ENCODE assay signal across 9 mouse cellular contexts in genomic region chr3:138515656-138516370, GRCm38 (mm10). TPM values are rescaled to one million over a fixed set of nuclear protein-coding genes. Genes with fewer than 3 reads are reported as not detected.
DNase-seq lines count a peak whose midpoint lies in the region; ATAC-seq and TF ChIP-seq lines count a peak whose summit lies in the region.
"Had no signal": no experiment of that assay in that cellular context is flagged by ENCODE, and none has a peak within 500 bp of the region (broad histone marks: within the 10 kb centered on the region; RNA-seq: fewer than 3 reads in every experiment).

No protein-coding gene starts in this region.

- H3K9me3 ChIP-seq in heart, embryonic 10.5 days, result no peaks in the 10 kb centered on the region
- no peaks in the 10 kb centered on the region for H3K9me3 ChIP-seq in hindbrain, embryonic 16.5 days (ENCODE audit: control insufficient read depth, low read length)
- H3K9me3 ChIP-seq in limb, embryonic 10.5 days (replicated peaks), result no peaks in the 10 kb centered on the region
- H3K9me3 ChIP-seq: embryonic facial prominence, embryonic 13.5 days had no signal

- H3K9ac ChIP-seq in heart, adult 2 months (ENCODE audit: low read depth, low read length), result no peak overlapping the region
- no peak overlapping the region for H3K9ac ChIP-seq in hindbrain, embryonic 16.5 days (ENCODE audit: low read depth, low read length)
- H3K9ac ChIP-seq: embryonic facial prominence, embryonic 13.5 days had no signal

- TF ChIP-seq POLR2A in heart, adult 2 months (IDR thresholded peaks at IDR 0.05; ENCODE audit: insufficient read depth, low read depth, low read length), result no peak

- H3K27ac ChIP-seq in heart, embryonic 10.5 days, result no peak overlapping the region
- no peak overlapping the region for H3K27ac ChIP-seq in heart, adult 2 months
- no peak overlapping the region for H3K27ac ChIP-seq in hindbrain, embryonic 16.5 days (ENCODE audit: low read depth, low read length)
- no peak overlapping the region for H3K27ac ChIP-seq in limb, embryonic 10.5 days
- H3K27ac ChIP-seq: embryonic facial prominence, embryonic 13.5 days had no signal

- WGBS in heart, embryonic 10.5 days, result 66% methylated on average over 10 of the region's 10 CpGs
- 65% methylated on average over 10 of the region's 10 CpGs for WGBS in heart, adult 2 months
- 23% methylated on average over 10 of the region's 10 CpGs for WGBS in hindbrain, embryonic 16.5 days
- WGBS in limb, embryonic 10.5 days, result 78% methylated on average over 10 of the region's 10 CpGs

- H3K4me2 ChIP-seq in hindbrain, embryonic 16.5 days (ENCODE audit: low read length), result no peak overlapping the region
- H3K4me2 ChIP-seq: embryonic facial prominence, embryonic 13.5 days had no signal

- intact Hi-C loops in heart, adult 2 months (cut with DNase I), result no loop called here
- intact Hi-C loops in left cerebral cortex, postnatal 10 days (cut with DNase I), result no loop called here

- DNase-seq in heart, embryonic 10.5 days (ENCODE audit: low spot score), result peak; percentile 39
- DNase-seq in heart, adult 2 months, result no peak
- DNase-seq in 3T3-L1 (ENCODE audit: low read depth, low spot score), result peak; percentile 93
- DNase-seq in embryo, embryonic 9.5 days (ENCODE audit: extremely low spot score), result peak; percentile 59
- no peak for DNase-seq in layer of hippocampus, adult 9-10 months (ENCODE audit: low spot score)
- DNase-seq in limb, embryonic 10.5 days (ENCODE audit: low spot score), result no peak
- DNase-seq in left cerebral cortex, postnatal 10 days (ENCODE audit: extremely low spot score in 1 of 2, low spot score in 2 of 2), result no peak

- H3K27me3 ChIP-seq in heart, embryonic 10.5 days (ENCODE audit: insufficient read depth, poor library complexity, severe bottlenecking), result no peaks in the 10 kb centered on the region
- no peaks in the 10 kb centered on the region for H3K27me3 ChIP-seq in heart, adult 2 months (ENCODE audit: control insufficient read depth, insufficient read depth, low read length)
- H3K27me3 ChIP-seq in hindbrain, embryonic 16.5 days (replicated peaks; ENCODE audit: control insufficient read depth, insufficient read depth, low read length), result no peaks in the 10 kb centered on the region
- no peaks in the 10 kb centered on the region for H3K27me3 ChIP-seq in limb, embryonic 10.5 days (ENCODE audit: low read depth, poor library complexity, severe bottlenecking)
- H3K27me3 ChIP-seq: embryonic facial prominence, embryonic 13.5 days had no signal

- H3K4me1 ChIP-seq in heart, embryonic 10.5 days, result no peaks in the 10 kb centered on the region
- peaks cover 1% of the 10 kb centered on the region; the same call in 1 of the 2 replicates for H3K4me1 ChIP-seq in heart, adult 2 months (ENCODE audit: control insufficient read depth, insufficient read depth, low read length)
- no peaks in the 10 kb centered on the region for H3K4me1 ChIP-seq in hindbrain, embryonic 16.5 days (ENCODE audit: control insufficient read depth, insufficient read depth, low read depth, low read length)
- H3K4me1 ChIP-seq in limb, embryonic 10.5 days, result peaks cover 8% of the 10 kb centered on the region
- H3K4me1 ChIP-seq: embryonic facial prominence, embryonic 13.5 days had no signal

- H3K36me3 ChIP-seq in heart, embryonic 10.5 days, result no peaks in the 10 kb centered on the region
- H3K36me3 ChIP-seq in heart, adult 2 months (ENCODE audit: control insufficient read depth, insufficient read depth, low read length), result no peaks in the 10 kb centered on the region
- no peaks in the 10 kb centered on the region for H3K36me3 ChIP-seq in hindbrain, embryonic 16.5 days (ENCODE audit: control insufficient read depth, insufficient read depth, low read length)
- H3K36me3 ChIP-seq in limb, embryonic 10.5 days, result no peaks in the 10 kb centered on the region
- H3K36me3 ChIP-seq: embryonic facial prominence, embryonic 13.5 days had no signal

- no peak overlapping the region for H3K4me3 ChIP-seq in heart, embryonic 10.5 days
- H3K4me3 ChIP-seq in heart, adult 2 months, result no peak overlapping the region
- no peak overlapping the region for H3K4me3 ChIP-seq in hindbrain, embryonic 16.5 days (ENCODE audit: low read length)
- no peak overlapping the region for H3K4me3 ChIP-seq in limb, embryonic 10.5 days
- H3K4me3 ChIP-seq: embryonic facial prominence, embryonic 13.5 days had no signal

- ATAC-seq in hindbrain, embryonic 16.5 days, result peak; percentile 68

- no peaks in the 10 kb centered on the region for H3K79me2 ChIP-seq in heart, adult 2 months (replicated peaks; ENCODE audit: control insufficient read depth, insufficient read depth, low read length)

- TF ChIP-seq EP300 in heart, adult 2 months (IDR thresholded peaks at IDR 0.05; ENCODE audit: insufficient read depth, low read depth, low read length), result no peak

- TF ChIP-seq CTCF in heart, adult 2 months (IDR thresholded peaks at IDR 0.05), result no peak

RNA-seq across cellular contexts. Expression of gene Eif4e, which starts 10.2 kb away (rescaled TPM):
- 368 and 419 TPM in 2 replicates for polyA plus RNA-seq in heart, embryonic 10.5 days (2016; fragmentation: Nextera tagmentation; extraction: Ambion mirVana)
- total RNA-seq in heart, adult 2 months (2021), result 100 to 1,000 TPM; 171 to 195 TPM
- 56.3 and 128 TPM in 2 replicates for polyA plus RNA-seq in heart, adult 2 months (2012; rRNA removed)
- polyA plus RNA-seq in hindbrain, embryonic 16.5 days (2015; fragmentation: Nextera tagmentation; extraction: Ambion mirVana), result 315 and 352 TPM in 2 replicates
- polyA plus RNA-seq in limb, embryonic 10.5 days (2016; fragmentation: Nextera tagmentation; extraction: Ambion mirVana), result 540 and 565 TPM in 2 replicates
- 100 to 1,000 TPM; 170 to 172 TPM for total RNA-seq in left cerebral cortex, postnatal 10 days (2021)

RNA-seq across cellular contexts. Expression of gene Metap1, which starts 26.5 kb away (rescaled TPM):
- polyA plus RNA-seq in heart, embryonic 10.5 days (2016; fragmentation: Nextera tagmentation; extraction: Ambion mirVana), result 47.1 and 48.8 TPM in 2 replicates
- total RNA-seq in heart, adult 2 months (2021), result 10 to 100 TPM; 34.5 to 39.1 TPM
- 21.3 and 37.3 TPM in 2 replicates for polyA plus RNA-seq in heart, adult 2 months (2012; rRNA removed)
- polyA plus RNA-seq in hindbrain, embryonic 16.5 days (2015; fragmentation: Nextera tagmentation; extraction: Ambion mirVana), result 45.7 and 47.5 TPM in 2 replicates
- polyA plus RNA-seq in limb, embryonic 10.5 days (2016; fragmentation: Nextera tagmentation; extraction: Ambion mirVana), result 49.7 and 51.1 TPM in 2 replicates
- 10 to 100 TPM; 48.0 to 48.3 TPM for total RNA-seq in left cerebral cortex, postnatal 10 days (2021)

Comparison
In these comparisons a context has a peak if more than half of its experiments do, and no peak if none do; other contexts are left out.
1. DNase-seq: peak in heart, embryonic 10.5 days (single experiment), 3T3-L1 (single experiment) and embryo, embryonic 9.5 days (single experiment); none in heart, adult 2 months (0 of 2), layer of hippocampus, adult 9-10 months (single experiment), limb, embryonic 10.5 days (single experiment) and left cerebral cortex, postnatal 10 days (0 of 2).